Mouse (Mus musculus) T-cell, adult 2 months (primary cell): ENCODE measurements at regions not wholly inside any gene's neighbourhood (a gene's known extent, or its start where the extent isn't known, plus 50 kb on each side); places are given as distances from the start of the nearest gene placed in this dataset.

ENCODE experiments used
- DNase-seq: peaks from one replicate; pipeline ENCODE4 v3.0.0; 2022; ENCODE audit warnings: low spot score

DNA sequence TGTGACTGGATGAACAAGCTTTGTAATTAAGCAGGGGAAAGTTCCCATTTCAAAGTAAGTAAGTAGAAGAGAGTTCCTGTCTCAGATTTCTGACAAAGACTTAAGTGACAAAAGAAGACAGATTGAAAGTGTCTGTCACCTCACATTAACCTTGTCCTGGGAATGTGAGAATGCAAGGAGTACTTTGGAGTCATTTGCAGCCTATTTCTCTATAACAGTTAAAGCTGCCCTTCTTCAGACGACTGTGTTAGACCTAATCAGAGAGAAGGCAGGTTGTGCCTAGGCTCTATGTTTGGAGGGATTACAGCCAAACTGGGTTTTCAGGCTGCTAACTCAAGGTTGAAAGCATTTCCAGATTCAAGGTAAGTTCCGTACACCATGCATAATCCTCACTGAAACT lies 446.5 kb downstream of the Pdgfc start:
- no peak for DNase-seq

DNA sequence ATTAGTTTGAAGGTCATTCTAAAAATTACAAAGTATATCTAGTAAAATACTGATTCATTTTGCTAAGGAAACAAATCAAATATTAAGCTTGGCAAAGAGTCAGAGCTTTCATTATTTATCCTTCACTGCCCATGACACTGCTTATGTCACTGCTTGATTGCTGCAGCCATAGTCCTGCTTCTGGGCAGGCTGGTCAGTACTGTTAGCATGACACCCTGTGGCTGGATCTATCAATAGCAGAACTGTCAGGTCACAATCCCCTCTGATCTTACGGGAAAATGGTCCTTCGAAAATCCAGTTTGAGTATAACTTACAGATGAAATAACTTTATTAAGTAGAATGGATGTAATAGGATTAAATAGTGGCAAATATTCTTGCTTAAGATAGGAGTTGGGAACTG lies 447.1 kb downstream of the Pdgfc start:
- DNase-seq, result no peak

GRCm38 (mm10) chr3:81505316-81505715 lies 427.1 kb upstream of the Ctso start:
- no peak for DNase-seq

DNA sequence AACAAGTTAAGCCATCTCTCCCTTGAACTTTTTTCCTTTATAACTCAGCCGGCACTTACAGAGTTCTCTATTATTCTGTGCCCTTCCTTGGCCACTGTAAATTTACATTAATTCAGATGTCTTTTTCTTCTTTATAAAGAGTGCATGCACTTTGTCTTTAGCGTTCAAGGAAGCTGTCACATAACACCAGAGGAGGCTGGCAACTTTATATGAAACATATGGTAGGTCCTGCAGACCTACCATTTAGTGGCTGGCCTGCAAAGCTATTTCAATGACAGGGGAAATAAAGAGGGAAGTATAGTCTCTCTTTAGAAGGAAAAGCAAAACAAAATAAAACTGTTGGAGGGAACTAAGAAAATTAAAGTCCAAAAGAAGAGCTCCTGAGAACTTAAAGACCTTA lies 423.8 kb upstream of the Ctso start:
- DNase-seq, result no peak

- DNase-seq, result no peak
Observed at GRCm38 (mm10) chr3:81521804-81522203, 410.6 kb upstream of the Ctso start.

DNA sequence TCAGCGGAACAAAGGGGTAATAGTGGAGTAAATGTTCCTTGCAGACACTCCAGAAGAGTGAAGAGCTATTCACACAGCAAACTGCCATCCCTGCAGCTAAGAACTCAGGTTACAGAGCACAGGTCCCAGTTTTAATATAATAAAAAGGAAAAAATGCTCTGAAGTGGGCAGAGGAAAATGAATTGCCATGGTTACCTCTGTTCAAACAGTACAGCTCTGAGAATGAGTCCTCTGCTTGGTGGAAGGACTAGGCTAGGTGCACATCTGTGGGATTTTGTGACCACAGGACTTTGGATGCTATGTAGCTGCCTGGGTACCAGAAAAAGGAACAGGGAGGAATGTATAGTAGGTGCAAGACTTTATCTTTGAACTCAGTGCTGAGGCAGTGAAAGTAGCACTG lies 401.5 kb upstream of the Ctso start:
- DNase-seq, result no peak

GRCm38 (mm10) chr3:81535448-81536205 lies 396.8 kb upstream of the Ctso start:
- DNase-seq, result no peak

GRCm38 (mm10) chr3:81554773-81555172 lies 377.6 kb upstream of the Ctso start:
- DNase-seq, result no peak

DNA sequence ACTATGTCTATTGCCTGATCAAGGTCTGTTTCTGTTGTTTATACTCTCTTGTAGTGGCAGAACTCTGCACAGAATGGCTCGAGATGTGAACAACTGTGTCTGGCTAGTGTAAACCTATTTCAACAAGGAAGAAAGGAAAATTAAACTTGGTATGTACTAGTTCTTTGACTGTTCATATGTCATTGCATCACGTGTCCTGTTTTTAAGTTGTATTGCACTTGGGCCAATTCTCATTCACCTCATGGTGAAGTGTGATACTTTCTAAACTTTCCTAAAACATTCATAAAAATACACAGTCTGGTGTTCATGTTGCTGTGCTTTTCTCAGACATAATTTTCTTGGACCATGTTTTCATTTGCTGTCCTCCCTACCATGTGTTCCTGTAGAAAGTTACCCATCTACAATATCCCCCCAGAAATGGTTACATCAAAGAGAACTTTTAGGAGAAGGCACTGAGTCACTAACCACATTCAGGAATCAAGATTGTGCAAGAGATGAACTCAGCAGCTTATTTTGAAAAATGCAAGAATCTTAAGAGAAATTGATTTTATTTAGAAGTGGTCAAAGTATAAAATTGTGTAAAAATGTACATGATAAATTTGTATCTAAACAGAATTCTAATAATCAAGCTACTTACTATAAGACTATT lies 369.7 kb upstream of the Ctso start:
- no peak for DNase-seq

- no peak for DNase-seq
Observed at GRCm38 (mm10) chr3:81563858-81564756, 368.3 kb upstream of the Ctso start.

DNA sequence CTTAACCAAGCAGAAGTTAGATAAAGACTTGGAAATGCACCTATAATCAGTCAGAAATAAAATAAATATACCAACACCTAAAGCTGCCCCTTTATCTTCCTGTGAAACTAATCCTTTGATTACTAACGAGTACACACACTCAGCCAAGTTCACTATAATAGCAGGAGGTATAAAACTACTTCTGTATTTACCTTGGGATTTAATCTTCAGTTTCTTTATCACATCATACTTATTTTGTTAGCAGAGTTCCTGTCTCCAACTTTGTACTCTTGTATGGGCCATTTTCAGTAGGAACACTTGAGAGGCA lies 367.7 kb upstream of the Ctso start:
- no peak for DNase-seq

DNA sequence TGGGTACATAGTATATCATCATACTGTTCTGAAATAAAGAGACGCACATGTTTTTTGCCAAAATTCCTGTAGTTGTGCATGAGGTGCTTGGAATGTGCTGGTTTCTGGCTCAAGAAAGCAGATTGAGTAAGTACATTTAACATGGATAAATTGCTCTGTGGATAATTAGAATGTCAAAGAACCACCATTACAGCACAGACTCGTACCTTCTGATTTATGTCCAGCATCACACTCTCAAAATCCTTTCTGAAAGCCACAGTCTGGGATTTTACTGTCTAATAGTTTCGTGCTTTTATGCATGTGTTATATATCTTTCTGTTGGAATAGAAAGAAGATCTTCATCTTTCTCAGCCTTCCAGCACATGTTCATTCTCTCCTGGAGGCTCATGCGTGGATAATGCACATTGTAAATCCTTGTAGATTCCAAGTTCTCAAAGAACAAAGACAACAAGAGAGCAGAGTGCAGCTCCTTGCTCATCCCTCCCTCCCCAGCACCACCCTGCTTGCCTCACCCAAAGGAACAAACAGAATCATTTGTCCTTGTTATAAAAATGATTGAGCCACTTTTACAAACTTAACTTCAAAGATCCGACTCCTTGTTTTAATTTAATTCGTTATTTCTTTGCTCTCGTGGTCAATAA lies 348.9 kb upstream of the Ctso start:
- no peak for DNase-seq

- DNase-seq, result no peak
Observed at GRCm38 (mm10) chr3:81589109-81589508, 343.3 kb upstream of the Ctso start.

DNA sequence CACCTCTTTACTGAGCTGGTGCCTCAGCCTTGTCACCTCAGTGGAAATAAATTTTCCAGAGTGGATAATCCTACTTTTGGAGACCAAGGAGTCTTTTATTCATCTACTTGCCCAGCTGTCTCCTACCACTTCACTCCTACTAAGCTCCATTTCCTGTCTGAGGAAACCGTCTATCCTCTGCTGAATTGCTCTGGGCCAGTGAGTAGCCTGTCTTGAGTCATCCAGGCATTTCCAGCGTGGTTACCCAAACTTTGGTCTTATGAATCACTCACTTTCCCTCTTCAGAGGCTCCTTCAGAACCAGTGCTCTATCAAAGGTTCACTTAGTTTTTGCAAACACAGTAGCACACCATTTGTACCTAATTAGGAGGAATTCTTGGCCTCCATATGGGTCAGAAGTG lies 303.2 kb upstream of the Ctso start:
- no peak for DNase-seq

DNA sequence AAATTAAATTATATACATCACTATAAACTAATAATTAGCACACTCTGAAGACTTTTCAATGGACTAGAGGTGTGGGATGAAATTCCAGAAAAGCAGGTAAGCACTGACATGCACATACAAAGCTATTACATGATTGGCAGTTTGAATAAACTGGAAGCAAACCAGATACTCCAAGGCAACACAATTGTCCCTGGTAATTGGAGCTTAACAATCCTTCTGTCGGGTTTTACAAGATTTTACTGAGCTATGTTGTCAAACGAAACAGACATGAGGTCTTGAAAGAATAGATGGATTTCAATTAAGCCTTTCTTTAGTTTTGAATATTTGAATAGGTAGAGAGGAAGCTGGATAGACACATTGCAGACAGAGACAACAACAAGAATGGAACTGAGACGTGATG lies 273.9 kb upstream of the Ctso start:
- DNase-seq, result no peak

- DNase-seq, result no peak
Observed at GRCm38 (mm10) chr3:81661620-81662019, 270.8 kb upstream of the Ctso start.

GRCm38 (mm10) chr3:81666262-81666661 lies 266.1 kb upstream of the Ctso start:
- no peak for DNase-seq

DNA sequence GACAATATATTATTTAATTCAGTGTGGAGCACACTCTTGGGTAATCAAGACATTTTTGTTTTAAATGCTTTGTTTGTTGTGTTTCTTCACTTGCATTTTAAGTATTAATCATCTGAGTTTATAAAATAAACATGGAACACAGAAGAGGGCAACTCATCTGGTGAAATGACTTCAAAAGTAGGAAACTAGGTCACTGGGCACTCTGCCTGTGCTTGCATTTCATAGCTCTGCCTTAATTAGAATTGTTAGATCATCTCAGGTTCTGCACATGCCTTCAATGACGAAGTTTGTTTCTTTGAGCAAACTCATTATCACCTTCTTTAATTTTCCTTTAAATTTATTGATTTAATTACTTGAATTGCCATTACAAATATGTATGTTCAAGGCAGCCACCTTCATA lies 255.8 kb upstream of the Ctso start:
- DNase-seq, result no peak

- DNase-seq, result no peak
Observed at GRCm38 (mm10) chr3:81701974-81702697, 230.3 kb upstream of the Ctso start.

GRCm38 (mm10) chr3:81718911-81719310 lies 213.5 kb upstream of the Ctso start:
- DNase-seq, result no peak

- no peak for DNase-seq
Observed at GRCm38 (mm10) chr3:81735463-81735862, 196.9 kb upstream of the Ctso start.

- DNase-seq, result no peak
Observed at GRCm38 (mm10) chr3:81736838-81737237, 195.6 kb upstream of the Ctso start.
